Mouse (Mus musculus): ENCODE measurements at regions not wholly inside any gene's neighbourhood (a gene's known extent, or its start where the extent isn't known, plus 50 kb on each side); places are given as distances from the start of the nearest gene placed in this dataset.

DNA sequence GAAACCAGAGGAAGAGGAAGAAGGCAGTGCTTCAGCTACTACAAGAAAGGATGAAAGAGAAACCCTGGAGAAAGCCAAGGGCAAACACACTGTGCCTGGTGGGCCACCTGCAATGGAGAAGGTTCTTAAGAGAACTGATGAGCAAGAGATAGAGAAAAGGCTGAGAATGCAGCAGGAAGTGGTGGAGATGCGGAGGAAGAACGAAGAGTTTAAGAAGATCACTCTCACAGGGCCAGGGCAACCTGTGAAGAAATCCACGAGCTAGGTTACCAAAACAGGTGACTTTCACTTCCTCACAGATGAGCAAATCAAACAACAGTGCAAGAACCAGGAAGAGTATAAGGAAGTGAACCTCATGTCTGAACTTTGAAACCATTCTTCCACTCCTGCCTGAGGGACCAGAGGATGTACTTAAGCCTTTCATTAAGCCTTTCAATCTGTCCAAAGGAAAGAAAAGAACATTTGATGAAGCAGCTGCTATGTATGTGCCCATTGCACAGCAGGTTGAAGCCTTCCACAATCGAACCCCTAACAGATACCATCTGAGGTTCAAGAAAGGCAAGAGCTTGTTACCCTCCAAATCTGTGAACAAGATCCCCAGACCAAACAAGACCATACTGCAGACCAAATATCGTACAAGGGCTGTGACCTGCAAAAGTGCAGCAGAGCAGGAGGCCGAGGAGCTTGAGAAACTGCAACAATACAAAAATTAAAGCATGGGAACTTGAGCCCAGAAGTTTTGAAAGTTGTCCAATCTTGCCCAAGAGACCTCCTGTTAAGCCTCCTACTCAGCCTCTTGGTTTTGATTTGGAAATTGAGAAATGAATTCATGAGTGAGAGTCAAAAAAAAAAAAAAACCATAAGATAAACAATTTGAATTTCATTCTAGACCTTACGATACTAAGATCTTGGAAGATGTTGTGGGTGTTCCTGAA lies 91.6 kb upstream of the Zfp462 start:
- no peaks in the 10 kb centered on the region for H3K36me3 ChIP-seq (ENCODE audit: control insufficient read depth, insufficient read depth)
- H3K27me3 ChIP-seq (ENCODE audit: control insufficient read depth, insufficient read depth, insufficient read length): no peaks in the 10 kb centered on the region
- H3ac ChIP-seq (ENCODE audit: control insufficient read depth, insufficient read length): no peak overlapping the region
- no peak overlapping the region for H3K4me2 ChIP-seq (ENCODE audit: low read depth)
- H3K4me3 ChIP-seq: no peak overlapping the region
- no peaks in the 10 kb centered on the region for H3K79me2 ChIP-seq (ENCODE audit: control insufficient read depth, insufficient read depth)
- no peak for TF ChIP-seq CEBPB (IDR thresholded peaks at IDR 0.05; ENCODE audit: insufficient read depth, poor library complexity, severe bottlenecking)
- no peak for TF ChIP-seq MYOD1 (IDR thresholded peaks at IDR 0.05; ENCODE audit: control insufficient read depth in 1 of 3, insufficient read length in 2 of 3, low read depth in 2 of 3)
- no peak for TF ChIP-seq USF1 (IDR thresholded peaks at IDR 0.05; ENCODE audit: low read depth)
- no peak for TF ChIP-seq MYOG (IDR thresholded peaks at IDR 0.05; ENCODE audit: control insufficient read depth in 1 of 3, insufficient read depth in 1 of 3, insufficient read length in 2 of 3, low read depth in 2 of 3)
- TF ChIP-seq TCF3 (IDR thresholded peaks at IDR 0.05; ENCODE audit: insufficient read length, low read depth): no peak
- no peak for TF ChIP-seq TCF12 (IDR thresholded peaks at IDR 0.05; ENCODE audit: insufficient read depth, poor library complexity, severe bottlenecking)
- no peak for TF ChIP-seq SRF (IDR thresholded peaks at IDR 0.05; ENCODE audit: control insufficient read depth, insufficient read length, low read depth)
- no peak for TF ChIP-seq POLR2AphosphoS2 (IDR thresholded peaks at IDR 0.05; ENCODE audit: insufficient read length, low read depth)
- no peak for TF ChIP-seq E2F4 (IDR thresholded peaks at IDR 0.05; ENCODE audit: insufficient read depth)
- TF ChIP-seq REST (IDR thresholded peaks at IDR 0.05; ENCODE audit: insufficient read depth, insufficient read length): no peak
- no peak for TF ChIP-seq MAX (IDR thresholded peaks at IDR 0.05; ENCODE audit: low read depth)
- TF ChIP-seq POLR2A (IDR thresholded peaks at IDR 0.05; ENCODE audit: insufficient read length, low read depth): no peak

DNA sequence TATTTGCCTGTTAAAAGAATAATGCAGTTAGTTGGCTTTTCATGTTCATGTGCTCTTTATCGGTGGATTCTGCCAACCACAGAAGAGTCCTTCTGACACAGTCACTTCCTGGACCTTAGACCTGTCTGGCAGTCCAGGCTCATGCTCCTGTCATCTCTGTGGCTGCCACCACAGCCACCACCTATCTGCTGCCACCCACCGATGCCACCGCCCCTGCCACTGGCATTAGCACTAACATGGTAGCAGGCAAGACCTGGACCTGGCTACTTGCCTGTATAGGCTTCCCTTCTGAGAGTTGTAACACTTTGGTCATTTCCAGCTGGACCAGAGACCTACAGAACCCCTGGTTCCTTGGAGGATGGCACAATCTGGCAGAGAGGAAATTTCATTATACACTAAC lies 86.2 kb upstream of the Zfp462 start:
- Histone ChIP-seq H3K4me2 (ENCODE audit: low read depth) (no peak overlapping the region), H3K79me2 (ENCODE audit: control insufficient read depth, insufficient read depth) (no peaks in the 10 kb centered on the region), H3K36me3 (ENCODE audit: control insufficient read depth, insufficient read depth) (no peaks in the 10 kb centered on the region), H3K4me3 (no peak overlapping the region), H3ac (ENCODE audit: control insufficient read depth, insufficient read length) (no peak overlapping the region), H3K27me3 (ENCODE audit: control insufficient read depth, insufficient read depth, insufficient read length) (no peaks in the 10 kb centered on the region)
- TF ChIP-seq TCF12 (IDR thresholded peaks at IDR 0.05; ENCODE audit: insufficient read depth, poor library complexity, severe bottlenecking): no peak
- TF ChIP-seq REST (IDR thresholded peaks at IDR 0.05; ENCODE audit: insufficient read depth, insufficient read length): no peak
- no peak for TF ChIP-seq USF1 (IDR thresholded peaks at IDR 0.05; ENCODE audit: low read depth)
- TF ChIP-seq POLR2A (IDR thresholded peaks at IDR 0.05; ENCODE audit: insufficient read length, low read depth): no peak
- no peak for TF ChIP-seq MYOD1 (IDR thresholded peaks at IDR 0.05; ENCODE audit: control insufficient read depth in 1 of 3, insufficient read length in 2 of 3, low read depth in 2 of 3)
- no peak for TF ChIP-seq TCF3 (IDR thresholded peaks at IDR 0.05; ENCODE audit: insufficient read length, low read depth)
- no peak for TF ChIP-seq POLR2AphosphoS2 (IDR thresholded peaks at IDR 0.05; ENCODE audit: insufficient read length, low read depth)
- TF ChIP-seq MYOG (IDR thresholded peaks at IDR 0.05; ENCODE audit: control insufficient read depth in 1 of 3, insufficient read depth in 1 of 3, insufficient read length in 2 of 3, low read depth in 2 of 3): no peak
- TF ChIP-seq E2F4 (IDR thresholded peaks at IDR 0.05; ENCODE audit: insufficient read depth): no peak
- no peak for TF ChIP-seq SRF (IDR thresholded peaks at IDR 0.05; ENCODE audit: control insufficient read depth, insufficient read length, low read depth)
- TF ChIP-seq CEBPB (IDR thresholded peaks at IDR 0.05; ENCODE audit: insufficient read depth, poor library complexity, severe bottlenecking): no peak
- TF ChIP-seq MAX (IDR thresholded peaks at IDR 0.05; ENCODE audit: low read depth): no peak

DNA sequence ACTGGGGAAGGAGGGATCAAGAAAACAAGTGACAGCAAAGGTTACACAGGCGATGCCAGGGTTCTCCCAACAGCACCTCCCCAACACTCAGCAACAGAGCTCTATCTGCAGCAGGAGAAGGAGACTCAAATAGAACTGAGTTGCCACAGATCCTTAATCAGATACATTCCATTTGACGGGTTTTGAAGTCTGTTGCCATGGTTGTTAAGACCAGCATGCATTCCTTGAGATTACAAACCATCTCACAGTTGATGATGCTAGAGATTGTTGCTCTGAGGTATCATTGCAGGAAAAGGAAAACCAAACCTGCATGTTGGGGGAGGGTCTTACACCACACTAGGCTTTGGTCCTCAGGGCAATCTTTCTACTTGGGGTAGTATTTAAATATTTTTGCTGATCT lies 78.8 kb upstream of the Zfp462 start:
- TF ChIP-seq E2F4 (IDR thresholded peaks at IDR 0.05; ENCODE audit: insufficient read depth): no peak
- TF ChIP-seq POLR2A (IDR thresholded peaks at IDR 0.05; ENCODE audit: insufficient read length, low read depth): no peak
- TF ChIP-seq MYOG (IDR thresholded peaks at IDR 0.05; ENCODE audit: control insufficient read depth in 1 of 3, insufficient read depth in 1 of 3, insufficient read length in 2 of 3, low read depth in 2 of 3): no peak
- TF ChIP-seq MYOD1 (IDR thresholded peaks at IDR 0.05; ENCODE audit: control insufficient read depth in 1 of 3, insufficient read length in 2 of 3, low read depth in 2 of 3): no peak
- TF ChIP-seq TCF12 (IDR thresholded peaks at IDR 0.05; ENCODE audit: insufficient read depth, poor library complexity, severe bottlenecking): no peak
- TF ChIP-seq TCF3 (IDR thresholded peaks at IDR 0.05; ENCODE audit: insufficient read length, low read depth): no peak
- no peak for TF ChIP-seq POLR2AphosphoS2 (IDR thresholded peaks at IDR 0.05; ENCODE audit: insufficient read length, low read depth)
- TF ChIP-seq USF1 (IDR thresholded peaks at IDR 0.05; ENCODE audit: low read depth): no peak
- TF ChIP-seq CEBPB (IDR thresholded peaks at IDR 0.05; ENCODE audit: insufficient read depth, poor library complexity, severe bottlenecking): no peak
- no peak for TF ChIP-seq REST (IDR thresholded peaks at IDR 0.05; ENCODE audit: insufficient read depth, insufficient read length)
- no peak for TF ChIP-seq MAX (IDR thresholded peaks at IDR 0.05; ENCODE audit: low read depth)
- TF ChIP-seq SRF (IDR thresholded peaks at IDR 0.05; ENCODE audit: control insufficient read depth, insufficient read length, low read depth): no peak
- Histone ChIP-seq H3K4me3 (no peak overlapping the region), H3ac (ENCODE audit: control insufficient read depth, insufficient read length) (no peak overlapping the region)

DNA sequence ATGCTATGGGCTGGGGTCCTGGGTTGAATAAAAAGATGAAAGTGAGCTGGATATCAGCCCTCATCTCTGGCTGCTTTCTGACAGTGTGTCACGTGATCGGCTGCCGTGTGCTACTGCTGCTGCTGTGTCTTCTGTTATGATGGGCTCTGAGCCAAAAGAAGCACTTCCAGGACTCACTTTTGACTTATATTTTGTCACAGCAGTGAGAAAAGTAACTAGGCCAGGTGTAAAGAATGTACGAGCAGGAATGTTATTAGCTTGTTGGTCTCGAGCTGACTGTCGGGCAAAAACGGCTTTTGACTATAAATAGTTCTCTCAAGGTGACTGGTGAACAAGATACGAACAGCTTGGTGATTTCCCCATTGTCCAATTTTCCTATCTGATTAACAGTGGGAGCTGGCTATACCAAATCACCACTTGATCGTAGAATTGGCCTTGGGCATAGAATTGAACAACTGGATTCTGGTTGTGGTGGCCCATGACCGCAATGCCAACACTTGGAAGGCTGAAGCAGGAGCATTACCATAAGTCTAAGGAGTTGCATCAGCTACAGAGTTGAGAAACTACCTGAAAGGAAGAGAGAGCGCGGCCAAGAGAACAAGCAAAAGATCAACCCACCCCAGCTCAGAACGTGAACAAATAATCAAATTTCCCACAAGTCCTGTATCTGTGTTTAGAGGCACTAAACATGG lies 70.6 kb upstream of the Zfp462 start:
- Histone ChIP-seq H3K79me2 (ENCODE audit: control insufficient read depth, insufficient read depth) (no peaks in the 10 kb centered on the region), H3K4me2 (ENCODE audit: low read depth) (no peak overlapping the region), H3K27me3 (ENCODE audit: control insufficient read depth, insufficient read depth, insufficient read length) (no peaks in the 10 kb centered on the region), H3ac (ENCODE audit: control insufficient read depth, insufficient read length) (no peak overlapping the region), H3K4me3 (no peak overlapping the region), H3K36me3 (ENCODE audit: control insufficient read depth, insufficient read depth) (no peaks in the 10 kb centered on the region)
- TF ChIP-seq MAX (IDR thresholded peaks at IDR 0.05; ENCODE audit: low read depth): no peak
- TF ChIP-seq POLR2A (IDR thresholded peaks at IDR 0.05; ENCODE audit: insufficient read length, low read depth): no peak
- TF ChIP-seq CEBPB (IDR thresholded peaks at IDR 0.05; ENCODE audit: insufficient read depth, poor library complexity, severe bottlenecking): no peak
- no peak for TF ChIP-seq USF1 (IDR thresholded peaks at IDR 0.05; ENCODE audit: low read depth)
- no peak for TF ChIP-seq E2F4 (IDR thresholded peaks at IDR 0.05; ENCODE audit: insufficient read depth)
- no peak for TF ChIP-seq MYOG (IDR thresholded peaks at IDR 0.05; ENCODE audit: control insufficient read depth in 1 of 3, insufficient read depth in 1 of 3, insufficient read length in 2 of 3, low read depth in 2 of 3)

More for the DNA sequence above, 78.8 kb upstream of the Zfp462 start:
- H3K4me2 ChIP-seq (ENCODE audit: low read depth): no peak overlapping the region
- no peaks in the 10 kb centered on the region for H3K36me3 ChIP-seq (ENCODE audit: control insufficient read depth, insufficient read depth)
- no peaks in the 10 kb centered on the region for H3K27me3 ChIP-seq (ENCODE audit: control insufficient read depth, insufficient read depth, insufficient read length)
- no peaks in the 10 kb centered on the region for H3K79me2 ChIP-seq (ENCODE audit: control insufficient read depth, insufficient read depth)

Data from myocyte (in vitro differentiated cells).